Mouse (Mus musculus) midbrain, embryonic 10.5 days (tissue): ENCODE data around the gene Macrod1. TPM values are rescaled to one million over a fixed set of nuclear protein-coding genes. Genes with fewer than 3 reads are reported as not detected.

ENCODE experiments used
- DNase-seq: peaks from one replicate; pipeline ENCODE4 v3.0.0-alpha.2; 2017; ENCODE audit warnings: low spot score
- H3K27ac ChIP-seq: fragments of 300-500 bp; sonication (generic); replicated peaks from 2 replicates; pipeline ENCODE4 v1.5.1; 2016; ENCODE audit warnings: mild to moderate bottlenecking
- H3K27me3 ChIP-seq: fragments of 300-500 bp; sonication (generic); 2 replicates; pipeline ENCODE4 v1.6.1; 2016; ENCODE audit warnings: low read depth, mild to moderate bottlenecking; ENCODE audit not compliant: poor library complexity, severe bottlenecking
- H3K36me3 ChIP-seq: fragments of 300-500 bp; sonication (generic); 2 replicates; pipeline ENCODE4 v1.6.1; 2016; ENCODE audit warnings: mild to moderate bottlenecking, moderate library complexity
- H3K4me1 ChIP-seq: fragments of 300-500 bp; sonication (generic); 2 replicates; pipeline ENCODE4 v1.6.1; 2016
- H3K4me3 ChIP-seq: fragments of 300-500 bp; sonication (generic); 2 replicates; pipeline ENCODE4 v1.5.1; 2016; ENCODE audit warnings: mild to moderate bottlenecking, moderate library complexity
- H3K9me3 ChIP-seq: fragments of 300-500 bp; sonication (generic); replicated peaks from 2 replicates; pipeline ENCODE4 v1.6.1; 2016; ENCODE audit warnings: mild to moderate bottlenecking
- WGBS: fragments of 180-500 bp; shearing (Covaris S2); methylation state at CpG from one replicate; pipeline ENCODE4 v1.1.7; 2016; 5-methylcytosine and 5-hydroxymethylcytosine counted together
- polyA plus RNA-seq: library from polyadenylated mRNA; unstranded; fragments of >200 nt; fragmentation: Nextera tagmentation; extraction: Ambion mirVana; gene quantifications from 2 replicates; pipeline ENCODE4 v1.2.1, GENCODE M21; 2016

Macrod1 gene
- polyA plus RNA-seq, 1 experiment from 2014 or later: 2.2 TPM

GRCm38 (mm10) chr19:7142207-7142915, 85.8 kb downstream of the Macrod1 start:
- Histone ChIP-seq H3K4me3 (no peak overlapping the region), H3K27me3 (peaks cover 95% of the 10 kb centered on the region), H3K9me3 (no peaks in the 10 kb centered on the region), H3K27ac (peak overlapping the region; percentile 74; the same call in 1 of the 2 replicates), H3K4me1 (peaks cover 80% of the 10 kb centered on the region), H3K36me3 (no peaks in the 10 kb centered on the region)
- WGBS: 65% methylated on average over 5 of the region's 5 CpGs
- no peak for DNase-seq

DNA sequence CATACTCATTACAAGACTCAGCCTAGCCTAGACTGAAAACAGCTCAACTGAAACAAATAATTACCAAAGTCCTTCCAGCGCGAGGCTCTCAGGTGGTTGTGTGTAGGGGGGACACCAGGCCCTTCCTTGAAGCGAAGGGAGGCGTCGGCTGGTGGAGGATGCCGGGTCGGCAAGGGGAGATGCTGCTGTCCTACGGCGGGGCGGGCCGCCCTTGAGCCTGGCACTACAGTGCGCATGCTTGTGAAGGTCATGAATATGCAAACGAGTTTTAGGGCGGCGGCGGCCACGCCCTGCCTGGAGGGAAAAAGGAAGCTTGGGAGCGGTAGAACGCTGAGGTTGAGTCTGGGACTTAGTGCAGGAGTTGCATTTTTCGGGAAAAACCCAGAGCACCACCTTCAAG, 87.2 kb downstream of the Macrod1 start:
- WGBS: under 1% methylated on average over 20 of the region's 20 CpGs

GRCm38 (mm10) chr19:7144458-7144857, 87.8 kb downstream of the Macrod1 start:
- DNase-seq: no peak
- Histone ChIP-seq H3K36me3 (no peaks in the 10 kb centered on the region), H3K27ac (no peak overlapping the region), H3K27me3 (peaks cover 97% of the 10 kb centered on the region), H3K9me3 (no peaks in the 10 kb centered on the region), H3K4me3 (peak overlapping the region; percentile 51; the same call in 1 of the 2 replicates), H3K4me1 (peaks cover 80% of the 10 kb centered on the region)
- 78% methylated on average over 3 of the region's 3 CpGs for WGBS

More for the DNA sequence above, 87.2 kb downstream of the Macrod1 start:
- Histone ChIP-seq H3K36me3 (no peaks in the 10 kb centered on the region), H3K9me3 (no peaks in the 10 kb centered on the region), H3K4me1 (peaks cover 80% of the 10 kb centered on the region), H3K27me3 (peaks cover 97% of the 10 kb centered on the region), H3K4me3 (peak overlapping the region; percentile 51), H3K27ac (peak overlapping the region; percentile 72)
- DNase-seq: peak; percentile 79

- WGBS: 81% methylated on average over 13 of the region's 13 CpGs
- Histone ChIP-seq H3K27ac (no peak overlapping the region), H3K27me3 (peaks cover 98% of the 10 kb centered on the region), H3K4me1 (peaks cover 80% of the 10 kb centered on the region), H3K4me3 (no peak overlapping the region), H3K9me3 (no peaks in the 10 kb centered on the region), H3K36me3 (no peaks in the 10 kb centered on the region)
- no peak for DNase-seq
Observed at GRCm38 (mm10) chr19:7146376-7146775, 89.8 kb downstream of the Macrod1 start.

- Histone ChIP-seq H3K4me3 (no peak overlapping the region), H3K4me1 (peaks cover 81% of the 10 kb centered on the region), H3K9me3 (peaks cover 4% of the 10 kb centered on the region; the same call in 1 of the 2 replicates), H3K27ac (0 out of 2 replicates have a peak overlapping the region, but pooled peaks have one; percentile 39), H3K27me3 (peaks cover 98% of the 10 kb centered on the region), H3K36me3 (no peaks in the 10 kb centered on the region)
- WGBS: 69% methylated on average over 4 of the region's 4 CpGs
- DNase-seq: no peak
Observed at GRCm38 (mm10) chr19:7148096-7148495, 91.5 kb downstream of the Macrod1 start.

DNA sequence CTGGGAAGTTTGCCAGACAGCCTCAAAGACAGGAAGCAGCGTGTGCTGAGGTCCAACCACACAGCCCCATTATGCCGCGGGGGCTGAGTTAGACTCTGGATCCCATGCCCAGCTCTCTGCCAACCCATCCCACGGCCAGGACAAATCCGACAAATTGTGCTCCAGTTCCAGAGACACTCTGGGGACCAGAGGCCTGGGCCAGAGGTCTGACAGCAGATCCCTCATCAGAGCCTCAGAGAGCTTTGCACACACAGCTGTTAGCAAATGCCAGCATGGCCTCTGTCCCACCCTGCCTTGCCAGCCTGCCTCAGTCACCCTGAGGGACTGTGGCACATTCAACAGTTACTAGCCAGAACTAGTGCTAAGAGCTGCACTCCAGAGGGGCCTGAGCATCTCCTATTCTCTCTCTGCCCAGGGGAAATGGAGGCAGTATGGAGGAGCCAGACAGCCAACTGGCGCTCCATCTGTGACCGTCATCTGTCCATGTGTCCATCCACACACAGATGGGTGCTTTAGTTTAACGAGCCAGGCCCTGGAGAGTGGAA, 92.0 kb downstream of the Macrod1 start:
- H3K27ac ChIP-seq: peak overlapping the region; percentile 66; the same call in 1 of the 2 replicates
- H3K4me3 ChIP-seq: no peak overlapping the region
- peaks cover 4% of the 10 kb centered on the region; the same call in 1 of the 2 replicates for H3K9me3 ChIP-seq
- peaks cover 98% of the 10 kb centered on the region for H3K27me3 ChIP-seq
- no peaks in the 10 kb centered on the region for H3K36me3 ChIP-seq
- 77% methylated on average over 8 of the region's 8 CpGs for WGBS
- H3K4me1 ChIP-seq: peaks cover 81% of the 10 kb centered on the region
- no peak for DNase-seq

DNA sequence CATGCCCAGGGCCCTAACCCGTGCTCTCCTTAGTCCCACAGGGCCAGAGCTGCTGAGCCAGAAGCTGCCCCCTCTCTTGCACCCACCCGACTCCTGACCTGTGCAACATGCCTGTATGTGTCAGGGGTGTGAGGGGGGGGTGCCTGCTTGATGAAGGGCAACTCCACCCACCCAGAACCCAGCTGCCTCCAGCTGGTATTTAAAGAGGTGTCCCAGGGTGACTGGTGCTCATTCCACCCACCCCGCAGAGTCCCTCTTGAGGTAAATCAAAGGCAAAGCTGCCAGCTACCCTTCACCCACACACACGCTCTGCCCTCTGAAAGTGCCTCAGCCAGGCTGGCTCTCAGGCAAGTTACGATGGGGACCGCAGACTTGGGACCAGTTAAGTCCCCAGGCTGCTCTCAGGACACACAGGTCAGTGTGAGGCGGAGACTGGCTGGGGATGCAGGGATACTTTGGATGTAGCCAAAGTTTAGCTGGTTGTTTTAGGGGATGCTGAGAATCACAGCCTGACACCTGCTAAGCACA, 92.6 kb downstream of the Macrod1 start:
- no peaks in the 10 kb centered on the region for H3K36me3 ChIP-seq
- WGBS: 74% methylated on average over 7 of the region's 7 CpGs
- H3K9me3 ChIP-seq: peaks cover 4% of the 10 kb centered on the region; the same call in 1 of the 2 replicates
- H3K4me1 ChIP-seq: peaks cover 81% of the 10 kb centered on the region
- peak overlapping the region; percentile 66 for H3K27ac ChIP-seq
- peaks cover 98% of the 10 kb centered on the region for H3K27me3 ChIP-seq
- no peak for DNase-seq
- H3K4me3 ChIP-seq: no peak overlapping the region

DNA sequence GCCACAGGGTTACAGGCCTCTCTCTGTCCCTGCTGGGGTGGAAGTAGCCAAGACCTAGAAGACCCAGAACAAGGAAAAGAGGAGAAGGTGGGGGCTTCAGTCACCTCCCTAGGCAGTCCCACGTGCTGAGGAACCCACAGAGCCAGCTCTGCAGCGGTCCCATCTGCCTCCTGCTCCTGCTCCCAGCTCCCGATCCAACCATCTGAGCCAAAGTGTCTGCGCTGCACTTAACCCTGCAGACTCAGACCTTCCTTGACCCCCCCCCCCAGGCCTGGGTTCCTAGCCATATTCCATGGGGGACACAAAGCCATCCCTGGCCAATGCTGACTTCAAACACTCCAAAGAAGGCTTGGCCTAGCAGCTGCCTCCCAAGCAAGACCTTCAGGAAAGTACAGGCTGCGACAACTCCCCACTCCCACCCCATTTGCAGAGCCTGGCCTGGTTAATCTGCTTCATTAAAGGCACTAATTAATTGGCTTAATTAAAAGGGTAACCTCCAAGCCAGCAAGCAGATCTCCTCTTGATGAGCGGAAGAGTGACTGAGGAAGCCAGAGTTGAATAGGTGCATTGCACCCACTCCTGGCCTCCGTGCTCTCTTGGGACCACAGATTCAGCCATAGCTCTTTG, 94.8 kb downstream of the Macrod1 start:
- peaks cover 92% of the 10 kb centered on the region for H3K27me3 ChIP-seq
- peaks cover 91% of the 10 kb centered on the region for H3K4me1 ChIP-seq
- peak overlapping the region; percentile 66 for H3K27ac ChIP-seq
- H3K9me3 ChIP-seq: peaks cover 4% of the 10 kb centered on the region; the same call in 1 of the 2 replicates
- 81% methylated on average over 7 of the region's 7 CpGs for WGBS
- no peak overlapping the region for H3K4me3 ChIP-seq
- no peak for DNase-seq
- no peaks in the 10 kb centered on the region for H3K36me3 ChIP-seq

DNA sequence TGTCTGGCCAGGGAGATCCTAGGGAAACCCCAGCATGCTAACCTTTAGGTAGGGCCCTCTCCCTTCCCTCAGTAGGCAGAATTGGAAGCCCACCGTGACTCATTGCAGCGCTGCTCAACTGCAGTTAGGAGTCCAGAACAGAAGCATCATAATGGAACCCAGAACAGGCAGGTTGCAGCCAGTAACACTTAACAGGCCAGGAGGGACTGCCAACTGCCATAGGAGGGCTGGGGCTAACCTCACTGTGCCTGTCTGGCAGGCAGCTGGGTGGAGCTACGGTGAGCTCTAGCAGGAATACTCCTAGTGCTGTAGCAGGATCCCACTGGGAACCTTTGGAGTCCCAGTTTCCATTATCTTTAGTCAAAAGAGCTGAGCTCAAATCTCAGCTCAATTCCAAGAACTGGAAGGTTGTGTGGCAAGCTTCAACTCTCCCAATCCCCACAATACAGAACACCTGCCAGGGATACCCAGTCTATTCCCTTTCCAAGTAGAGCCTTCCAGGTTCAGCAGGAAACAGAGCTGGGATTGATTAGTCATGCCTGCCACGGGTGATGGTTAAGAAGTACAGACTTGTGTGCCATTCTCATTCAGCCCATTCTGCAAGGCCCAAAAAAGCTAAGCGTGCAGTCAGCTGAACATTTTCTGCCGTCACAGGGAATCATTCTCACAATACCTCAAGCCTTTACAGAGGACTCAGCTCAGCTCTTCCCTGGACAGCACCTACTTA, 95.5 kb downstream of the Macrod1 start:
- Histone ChIP-seq H3K27me3 (peaks cover 92% of the 10 kb centered on the region), H3K36me3 (no peaks in the 10 kb centered on the region), H3K27ac (peak overlapping the region; percentile 66; the same call in 1 of the 2 replicates), H3K9me3 (peaks cover 4% of the 10 kb centered on the region; the same call in 1 of the 2 replicates), H3K4me3 (no peak overlapping the region), H3K4me1 (peaks cover 92% of the 10 kb centered on the region)
- no peak for DNase-seq
- 89% methylated on average over 6 of the region's 6 CpGs for WGBS

DNA sequence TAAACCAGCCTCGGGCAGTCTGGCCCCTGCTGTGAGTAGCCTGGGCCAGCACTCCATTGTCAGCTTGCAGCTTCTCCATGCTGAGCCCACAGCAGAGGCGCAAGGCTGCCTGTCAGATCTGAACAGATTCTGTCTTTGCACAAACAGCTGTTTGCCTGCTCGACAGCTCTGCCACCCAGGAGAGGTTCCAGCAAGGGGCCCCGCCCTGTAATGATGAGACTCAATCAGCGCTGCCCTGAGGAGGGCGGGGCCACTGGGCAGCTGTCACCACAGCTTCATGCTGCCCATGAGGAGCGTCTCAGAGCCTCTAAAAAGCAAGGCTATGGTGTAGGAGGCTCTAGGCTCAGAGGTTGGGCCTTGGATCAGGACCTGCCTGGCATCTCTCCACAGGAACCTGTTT, 96.6 kb downstream of the Macrod1 start:
- H3K9me3 ChIP-seq: peaks cover 4% of the 10 kb centered on the region; the same call in 1 of the 2 replicates
- peaks cover 93% of the 10 kb centered on the region for H3K4me1 ChIP-seq
- no peaks in the 10 kb centered on the region for H3K36me3 ChIP-seq
- WGBS: 35% methylated on average over 7 of the region's 7 CpGs
- peaks cover 92% of the 10 kb centered on the region for H3K27me3 ChIP-seq
- no peak for DNase-seq
- no peak overlapping the region for H3K4me3 ChIP-seq
- peak overlapping the region; percentile 66 for H3K27ac ChIP-seq

DNA sequence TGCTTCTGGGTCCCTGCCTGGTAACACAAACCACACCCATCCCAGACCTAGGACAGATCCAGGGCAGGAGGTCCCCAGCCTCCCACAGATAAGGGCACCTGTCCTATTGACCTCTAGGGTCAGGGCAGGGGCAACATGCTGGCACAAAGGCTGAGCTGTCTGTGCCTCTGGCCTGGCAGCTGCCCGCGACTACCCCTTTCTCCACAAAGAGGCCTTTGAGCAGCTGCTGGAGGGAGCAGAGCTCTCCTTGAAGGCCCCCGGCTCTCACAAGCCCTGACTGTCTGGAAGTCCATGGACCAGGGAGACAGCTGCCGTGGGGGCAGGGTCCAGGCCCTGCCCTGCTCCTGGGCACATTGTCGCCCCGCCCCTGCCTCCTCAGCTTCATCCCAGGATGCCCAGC, 98.6 kb downstream of the Macrod1 start:
- no peak for DNase-seq
- peaks cover 94% of the 10 kb centered on the region for H3K27me3 ChIP-seq
- 71% methylated on average over 6 of the region's 6 CpGs for WGBS
- H3K27ac ChIP-seq: peak overlapping the region; percentile 72
- H3K36me3 ChIP-seq: no peaks in the 10 kb centered on the region
- H3K4me1 ChIP-seq: peaks cover 90% of the 10 kb centered on the region
- H3K9me3 ChIP-seq: peaks cover 4% of the 10 kb centered on the region; the same call in 1 of the 2 replicates
- 0 out of 2 replicates have a peak overlapping the region, but pooled peaks have one; percentile 2 for H3K4me3 ChIP-seq

- 16% methylated on average over 14 of the region's 14 CpGs for WGBS
- Histone ChIP-seq H3K9me3 (no peaks in the 10 kb centered on the region; the same call in 1 of the 2 replicates), H3K27me3 (peaks cover 94% of the 10 kb centered on the region), H3K36me3 (no peaks in the 10 kb centered on the region), H3K27ac (peak overlapping the region; percentile 77), H3K4me3 (peak overlapping the region; percentile 18), H3K4me1 (peaks cover 88% of the 10 kb centered on the region)
- no peak for DNase-seq
Observed at GRCm38 (mm10) chr19:7157734-7158133, 101.1 kb downstream of the Macrod1 start.
